Mouse (Mus musculus) kidney, postnatal 0 days (tissue): ENCODE measurements around the gene Nedd9. TPM values are rescaled to one million over a fixed set of nuclear protein-coding genes. Genes with fewer than 3 reads are reported as not detected.

Experiments
- ATAC-seq: fragments of 200-750 bp; cut with Nextera tagmentation; replicated peaks from 2 replicates; pipeline ENCODE4 v1.8.0; 2017; ENCODE audit warnings: low read depth, moderate number of reproducible peaks, moderate TSS enrichment, moderate library complexity; ENCODE audit not compliant: low FRiP score
- DNase-seq: peaks from one replicate; pipeline ENCODE4 v3.0.0-alpha.2; 2016; ENCODE audit warnings: low spot score
- H3K27ac ChIP-seq: fragments of 300-500 bp; sonication (generic); 2 replicates; pipeline ENCODE4 v1.5.1; 2014; ENCODE audit warnings: mild to moderate bottlenecking
- H3K27me3 ChIP-seq: fragments of 300-500 bp; sonication (generic); 2 replicates; pipeline ENCODE4 v1.6.1; 2014; ENCODE audit warnings: low read length, mixed read lengths; ENCODE audit not compliant: insufficient read depth
- H3K36me3 ChIP-seq: fragments of 300-500 bp; sonication (generic); 2 replicates; pipeline ENCODE4 v1.6.1; 2014; ENCODE audit warnings: low read length, mixed read lengths; ENCODE audit not compliant: insufficient read depth
- H3K4me1 ChIP-seq: fragments of 300-500 bp; sonication (generic); replicated peaks from 2 replicates; pipeline ENCODE4 v1.6.1; 2014; ENCODE audit warnings: antibody characterized with exemption, low read length, mixed read lengths; ENCODE audit not compliant: insufficient read depth
- H3K4me2 ChIP-seq: fragments of 300-500 bp; sonication (generic); 2 replicates; pipeline ENCODE4 v1.6.1; 2014; ENCODE audit warnings: mild to moderate bottlenecking, low read length, moderate library complexity, mixed read lengths
- H3K4me3 ChIP-seq: fragments of 300-500 bp; sonication (generic); replicated peaks from 2 replicates; pipeline ENCODE4 v1.5.1; 2014; ENCODE audit warnings: low read depth, low read length
- H3K9ac ChIP-seq: fragments of 300-500 bp; sonication (generic); 2 replicates; pipeline ENCODE4 v1.6.1; 2014; ENCODE audit warnings: low read depth, low read length
- H3K9me3 ChIP-seq: fragments of 300-500 bp; sonication (generic); replicated peaks from 2 replicates; pipeline ENCODE4 v1.6.1; 2016; ENCODE audit warnings: low read length, inconsistent platforms, mixed read lengths
- CTCF ChIP-seq: IDR thresholded peaks from 2 replicates; pipeline ENCODE4 v1.5.1; 2016; ENCODE audit warnings: antibody characterized with exemption, low read depth, mild to moderate bottlenecking, moderate library complexity
- WGBS: fragments of 180-500 bp; shearing (Covaris S2); extraction: QIAGEN DNeasy Blood & Tissue Kit; methylation state at CpG from one replicate; pipeline ENCODE4 v1.1.7; 2014; 5-methylcytosine and 5-hydroxymethylcytosine counted together
- polyA plus RNA-seq: library from polyadenylated mRNA; unstranded; fragments of >200 nt; fragmentation: Nextera tagmentation; extraction: Ambion mirVana; gene quantifications from 2 replicates; pipeline ENCODE4 v1.2.1, GENCODE M21; 2015

Nedd9 gene
- polyA plus RNA-seq, 1 experiment from 2014 or later = 27.3 TPM

DNA sequence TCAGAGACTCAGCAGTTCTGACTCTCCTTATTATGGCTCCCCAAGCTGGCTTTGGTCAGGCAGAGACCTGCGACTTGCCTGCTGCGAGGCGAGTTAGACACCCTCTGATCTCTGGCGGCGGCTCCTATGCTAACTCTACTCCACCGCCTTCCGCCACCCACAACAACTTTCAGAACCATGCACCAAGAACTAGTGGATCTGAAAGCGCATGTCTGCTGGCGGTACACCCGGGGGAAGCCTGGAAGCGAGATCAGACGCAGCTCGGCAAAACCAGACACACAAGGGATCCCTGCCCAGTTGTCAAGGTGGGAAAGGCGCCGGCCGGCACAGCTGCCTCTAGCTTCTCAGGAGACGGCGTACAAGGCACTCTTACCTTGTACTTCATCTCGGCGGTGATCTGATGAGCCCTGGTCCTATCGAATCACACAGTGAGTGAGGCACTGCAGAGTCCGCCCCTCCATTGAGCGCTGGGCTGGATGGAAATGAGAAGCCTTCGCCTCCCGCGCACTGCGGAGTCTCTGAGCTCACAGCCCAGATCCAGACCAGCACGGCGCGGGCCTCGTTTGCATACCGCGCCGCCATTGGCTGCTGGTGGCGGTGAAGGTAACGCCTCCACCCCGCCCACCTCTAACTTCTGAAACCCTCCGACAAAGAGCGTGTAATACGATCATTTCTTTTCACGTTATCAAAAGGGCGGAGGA, 128.5 kb downstream of the Nedd9 start:
- H3K4me1 ChIP-seq = peaks cover 23% of the 10 kb centered on the region

GRCm38 (mm10) chr13:41358009-41358408, 129.2 kb downstream of the Nedd9 start:
- peak overlapping the region; percentile 65 for H3K9ac ChIP-seq
- peaks cover 24% of the 10 kb centered on the region for H3K4me1 ChIP-seq
- H3K4me3 ChIP-seq = peak overlapping the region; percentile 60
- DNase-seq = no peak
- H3K27me3 ChIP-seq = no peaks in the 10 kb centered on the region
- no peak for ATAC-seq
- H3K27ac ChIP-seq = peak overlapping the region; percentile 90
- 13% methylated on average over 10 of the region's 10 CpGs for WGBS
- no peaks in the 10 kb centered on the region for H3K36me3 ChIP-seq
- no peaks in the 10 kb centered on the region for H3K9me3 ChIP-seq
- no peak for TF ChIP-seq CTCF
- peak overlapping the region; percentile 71 for H3K4me2 ChIP-seq

More for the DNA sequence above, 128.5 kb downstream of the Nedd9 start:
- TF ChIP-seq CTCF = no peak; the same call in 1 of the 2 replicates
- H3K9me3 ChIP-seq = no peaks in the 10 kb centered on the region
- no peaks in the 10 kb centered on the region for H3K36me3 ChIP-seq
- peak overlapping the region; percentile 65 for H3K9ac ChIP-seq
- no peaks in the 10 kb centered on the region for H3K27me3 ChIP-seq
- under 1% methylated on average over 42 of the region's 42 CpGs for WGBS
- peak overlapping the region; percentile 60 for H3K4me3 ChIP-seq
- H3K27ac ChIP-seq = peak overlapping the region; percentile 90
- ATAC-seq (peak; percentile 98), DNase-seq (peak; percentile 98)
- H3K4me2 ChIP-seq = peak overlapping the region; percentile 71

- no peak for DNase-seq
- Histone ChIP-seq H3K36me3 (no peaks in the 10 kb centered on the region), H3K9ac (peak overlapping the region; percentile 65; the same call in 1 of the 2 replicates), H3K4me1 (peaks cover 27% of the 10 kb centered on the region), H3K27ac (peak overlapping the region; percentile 90; the same call in 1 of the 2 replicates), H3K27me3 (no peaks in the 10 kb centered on the region), H3K9me3 (no peaks in the 10 kb centered on the region), H3K4me2 (peak overlapping the region; percentile 71), H3K4me3 (peak overlapping the region; percentile 60)
- ATAC-seq = no peak
- TF ChIP-seq CTCF = no peak
- 16% methylated on average over 3 of the region's 3 CpGs for WGBS
Observed at GRCm38 (mm10) chr13:41357586-41357985, 129.6 kb downstream of the Nedd9 start.

DNA sequence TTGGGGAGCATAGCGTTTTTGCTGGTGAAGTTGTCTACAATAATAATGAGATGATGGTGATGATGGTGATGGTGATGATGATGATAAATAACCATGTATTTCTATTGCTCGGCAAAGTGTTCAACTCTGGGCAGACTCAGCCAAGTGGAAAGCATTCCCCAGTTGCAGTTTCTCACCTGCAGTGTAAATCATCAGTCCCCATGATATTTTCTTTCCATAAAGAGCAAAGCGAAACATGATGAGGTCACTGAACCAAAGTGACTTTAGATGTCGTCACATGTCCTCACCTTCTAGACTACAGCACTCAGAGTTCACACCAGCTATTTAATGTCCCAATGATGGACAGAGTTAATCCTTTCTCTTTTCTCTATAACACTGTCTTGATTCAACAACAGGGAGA, 130.0 kb downstream of the Nedd9 start:
- peaks cover 30% of the 10 kb centered on the region for H3K4me1 ChIP-seq
- H3K27me3 ChIP-seq = no peaks in the 10 kb centered on the region
- no peaks in the 10 kb centered on the region for H3K9me3 ChIP-seq
- no peak for DNase-seq
- no peak for ATAC-seq
- TF ChIP-seq CTCF = no peak
- peak overlapping the region; percentile 65; the same call in 1 of the 2 replicates for H3K9ac ChIP-seq
- no peak overlapping the region for H3K27ac ChIP-seq
- no peaks in the 10 kb centered on the region for H3K36me3 ChIP-seq
- H3K4me2 ChIP-seq = peak overlapping the region; percentile 71
- WGBS = 51% methylated on average over 4 of the region's 4 CpGs
- H3K4me3 ChIP-seq = peak overlapping the region; percentile 60

DNA sequence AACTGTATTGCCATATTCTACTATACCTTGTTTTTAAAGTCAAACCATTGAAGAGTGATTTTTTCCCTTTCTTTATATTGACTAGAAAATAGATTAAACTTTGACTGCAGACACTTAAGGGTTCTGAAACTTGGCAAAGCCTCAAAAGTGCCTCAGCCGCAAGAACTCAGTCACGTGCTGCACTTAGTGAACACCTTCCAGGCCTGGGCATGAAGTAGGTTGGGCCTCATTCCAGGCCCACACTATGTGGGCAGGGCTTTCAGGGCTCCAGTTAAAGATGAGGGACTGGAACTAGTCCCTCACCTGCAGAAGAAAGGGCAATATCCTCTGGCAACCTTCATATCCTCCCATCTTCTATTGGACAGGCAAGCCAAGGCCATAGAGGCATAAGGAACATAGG, 131.6 kb downstream of the Nedd9 start:
- H3K4me3 ChIP-seq = no peak overlapping the region
- WGBS = 40% methylated on average over 2 of the region's 2 CpGs
- H3K9me3 ChIP-seq = no peaks in the 10 kb centered on the region
- no peak overlapping the region for H3K9ac ChIP-seq
- H3K4me2 ChIP-seq = peak overlapping the region; percentile 71
- DNase-seq (no peak), ATAC-seq (no peak)
- H3K36me3 ChIP-seq = no peaks in the 10 kb centered on the region
- 0 out of 2 replicates have a peak overlapping the region, but pooled peaks have one; percentile 9 for H3K27ac ChIP-seq
- TF ChIP-seq CTCF = no peak
- peaks cover 37% of the 10 kb centered on the region for H3K4me1 ChIP-seq
- no peaks in the 10 kb centered on the region for H3K27me3 ChIP-seq

DNA sequence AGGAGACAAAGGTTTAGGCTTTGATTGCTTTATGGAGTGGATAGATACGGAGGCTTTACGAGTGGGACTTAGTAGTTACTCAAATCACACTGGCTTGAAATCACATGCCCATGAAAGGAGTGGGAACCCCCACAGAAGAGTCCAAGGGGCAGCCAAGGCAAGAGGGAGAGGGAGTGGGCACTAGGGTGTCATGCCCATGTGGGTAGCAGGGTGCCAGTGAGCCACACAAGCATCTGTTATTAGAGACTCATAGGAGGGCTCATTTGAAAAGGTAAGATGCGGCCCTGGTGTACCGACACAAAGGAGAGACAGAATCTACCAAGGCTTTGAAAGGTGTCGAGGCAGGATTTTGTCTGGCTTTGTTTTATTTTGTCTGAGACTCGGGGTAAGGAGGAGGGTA, 132.6 kb downstream of the Nedd9 start:
- Histone ChIP-seq H3K27ac (0 out of 2 replicates have a peak overlapping the region, but pooled peaks have one; percentile 6), H3K9me3 (no peaks in the 10 kb centered on the region), H3K4me1 (peaks cover 29% of the 10 kb centered on the region), H3K27me3 (no peaks in the 10 kb centered on the region), H3K36me3 (no peaks in the 10 kb centered on the region), H3K4me3 (no peak overlapping the region), H3K9ac (no peak overlapping the region), H3K4me2 (peak overlapping the region; percentile 33)
- ATAC-seq (no peak), DNase-seq (no peak)
- no peak for TF ChIP-seq CTCF
- 45% methylated on average over 6 of the region's 6 CpGs for WGBS
